Mouse (Mus musculus) hindbrain, embryonic 16.5 days (tissue): ENCODE measurements at regions not wholly inside any gene's neighbourhood (a gene's known extent, or its start where the extent isn't known, plus 50 kb on each side); places are given as distances from the start of the nearest gene placed in this dataset.

Source experiments
- ATAC-seq: fragments of 200-750 bp; cut with Nextera tagmentation; 2 replicates; pipeline ENCODE4 v1.8.0; 2017; ENCODE audit warnings: moderate TSS enrichment, moderate library complexity
- H3K27ac ChIP-seq: fragments of 300-500 bp; sonication (generic); 2 replicates; pipeline ENCODE4 v1.5.1; 2014; ENCODE audit warnings: low read depth, mild to moderate bottlenecking, control low read depth, low read length, moderate library complexity
- H3K27me3 ChIP-seq: fragments of 300-500 bp; sonication (generic); replicated peaks from 2 replicates; pipeline ENCODE4 v1.6.1; 2014; ENCODE audit warnings: low read length; ENCODE audit not compliant: control insufficient read depth, insufficient read depth
- H3K36me3 ChIP-seq: fragments of 300-500 bp; sonication (generic); 2 replicates; pipeline ENCODE4 v1.6.1; 2014; ENCODE audit warnings: mild to moderate bottlenecking, low read length, moderate library complexity, mixed read lengths; ENCODE audit not compliant: control insufficient read depth, insufficient read depth
- H3K4me1 ChIP-seq: fragments of 300-500 bp; sonication (generic); 2 replicates; pipeline ENCODE4 v1.6.1; 2014; ENCODE audit warnings: low read depth, low read length; ENCODE audit not compliant: control insufficient read depth, insufficient read depth
- H3K4me2 ChIP-seq: fragments of 300-500 bp; sonication (generic); 2 replicates; pipeline ENCODE4 v1.6.1; 2014; ENCODE audit warnings: mild to moderate bottlenecking, low read length, control low read depth, moderate library complexity
- H3K4me3 ChIP-seq: fragments of 300-500 bp; sonication (generic); 2 replicates; pipeline ENCODE4 v1.5.1; 2014; ENCODE audit warnings: mild to moderate bottlenecking, low read length, control low read depth, moderate library complexity
- H3K9ac ChIP-seq: fragments of 300-500 bp; sonication (generic); 2 replicates; pipeline ENCODE4 v1.6.1; 2014; ENCODE audit warnings: low read depth, mild to moderate bottlenecking, control low read depth, low read length, moderate library complexity
- H3K9me3 ChIP-seq: fragments of 300-500 bp; sonication (generic); 2 replicates; pipeline ENCODE4 v1.6.1; 2014; ENCODE audit warnings: mild to moderate bottlenecking, low read length, moderate library complexity; ENCODE audit not compliant: control insufficient read depth
- WGBS: fragments of 180-500 bp; shearing (Covaris S2); extraction: QIAGEN DNeasy Blood & Tissue Kit; methylation state at CpG from one replicate; pipeline ENCODE4 v1.1.7; 2014; 5-methylcytosine and 5-hydroxymethylcytosine counted together

DNA sequence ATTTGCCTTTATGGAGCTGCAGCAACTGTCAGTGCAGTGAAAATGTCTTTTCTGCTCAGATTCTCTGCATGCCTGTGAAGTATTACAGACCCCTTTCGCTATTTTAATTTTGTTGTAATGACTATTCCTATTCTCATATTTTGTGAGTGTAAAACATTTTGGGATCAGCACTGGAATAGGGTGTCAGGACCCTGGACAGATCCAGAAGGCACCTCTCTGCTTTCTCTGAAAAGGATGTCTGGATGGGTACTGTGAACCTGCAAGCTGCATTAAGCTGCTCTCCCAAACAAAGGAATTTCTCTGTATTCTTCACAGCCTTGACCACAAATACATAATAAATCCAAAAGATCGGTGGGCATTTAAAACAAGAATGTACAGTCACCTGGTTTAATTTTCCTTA lies 460.8 kb downstream of the Rapgef2 start:
- Histone ChIP-seq H3K27me3 (no peaks in the 10 kb centered on the region), H3K27ac (no peak overlapping the region), H3K4me1 (no peaks in the 10 kb centered on the region), H3K36me3 (no peaks in the 10 kb centered on the region), H3K9ac (no peak overlapping the region), H3K4me3 (no peak overlapping the region), H3K4me2 (no peak overlapping the region), H3K9me3 (no peaks in the 10 kb centered on the region)
- WGBS, result 68% methylated on average over 2 of the region's 2 CpGs
- ATAC-seq, result no peak

DNA sequence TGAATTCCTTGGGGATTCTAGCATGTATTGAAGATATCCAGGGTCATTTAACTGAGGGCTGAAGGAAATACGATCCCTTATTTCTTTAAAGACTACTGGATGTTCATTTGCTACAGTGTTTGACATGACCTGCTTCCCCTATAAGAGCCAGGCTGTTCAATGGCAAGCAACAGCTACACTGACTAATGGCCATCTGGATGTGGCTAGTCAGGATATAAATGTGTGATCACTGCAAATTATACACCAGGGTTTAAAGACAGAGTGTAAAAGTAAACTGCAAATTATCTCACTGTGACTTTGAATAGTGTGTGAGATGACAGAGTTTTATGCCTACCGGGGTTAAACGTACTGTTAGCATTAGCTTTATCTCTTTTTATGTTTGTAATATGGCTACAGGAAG lies 473.9 kb downstream of the Rapgef2 start:
- no peak overlapping the region for H3K4me3 ChIP-seq
- ATAC-seq, result no peak
- 79% methylated on average over 3 of the region's 3 CpGs for WGBS
- no peak overlapping the region for H3K27ac ChIP-seq
- H3K9ac ChIP-seq, result no peak overlapping the region
- H3K36me3 ChIP-seq, result no peaks in the 10 kb centered on the region
- H3K9me3 ChIP-seq, result no peaks in the 10 kb centered on the region
- no peaks in the 10 kb centered on the region for H3K27me3 ChIP-seq
- H3K4me2 ChIP-seq, result no peak overlapping the region
- no peaks in the 10 kb centered on the region for H3K4me1 ChIP-seq

DNA sequence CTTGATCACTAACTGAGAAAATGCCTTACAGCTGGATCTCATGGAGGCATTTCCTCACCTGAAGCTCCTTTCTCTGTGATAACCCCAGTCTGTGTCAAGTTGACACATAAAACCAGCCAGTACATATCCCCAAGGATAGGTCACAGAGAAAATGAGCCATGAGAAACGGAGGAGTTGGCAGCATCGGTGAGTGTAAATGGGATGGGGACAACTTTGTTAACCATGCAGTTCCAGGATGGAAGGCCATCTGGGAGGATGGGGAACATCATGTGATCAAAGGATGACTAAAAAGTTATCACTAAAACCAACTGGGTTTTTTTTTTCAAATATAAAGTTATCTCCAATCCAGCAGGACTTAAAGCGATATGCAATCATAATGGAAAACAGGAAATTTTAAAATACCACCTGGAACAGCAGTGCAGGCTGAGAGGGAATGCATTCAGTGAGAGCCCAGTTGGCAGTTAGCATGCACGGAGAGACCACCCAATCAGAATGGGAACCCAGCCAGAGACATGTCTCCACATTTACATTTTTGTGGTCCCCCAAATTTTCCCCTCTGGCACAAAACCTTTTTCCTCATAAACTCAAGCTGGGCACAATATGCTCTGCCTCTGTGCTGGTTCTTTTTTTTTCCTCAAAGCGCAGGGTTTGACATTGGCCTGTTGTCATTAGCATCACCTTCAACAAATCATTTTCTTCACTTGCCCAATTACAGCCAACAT lies 475.7 kb downstream of the Rapgef2 start:
- no peak for ATAC-seq
- no peaks in the 10 kb centered on the region for H3K27me3 ChIP-seq
- no peaks in the 10 kb centered on the region for H3K36me3 ChIP-seq
- H3K27ac ChIP-seq, result no peak overlapping the region
- no peaks in the 10 kb centered on the region; the same call in 1 of the 2 replicates for H3K9me3 ChIP-seq
- 71% methylated on average over 5 of the region's 5 CpGs for WGBS
- H3K4me2 ChIP-seq, result no peak overlapping the region
- no peaks in the 10 kb centered on the region for H3K4me1 ChIP-seq
- no peak overlapping the region for H3K4me3 ChIP-seq
- H3K9ac ChIP-seq, result no peak overlapping the region

DNA sequence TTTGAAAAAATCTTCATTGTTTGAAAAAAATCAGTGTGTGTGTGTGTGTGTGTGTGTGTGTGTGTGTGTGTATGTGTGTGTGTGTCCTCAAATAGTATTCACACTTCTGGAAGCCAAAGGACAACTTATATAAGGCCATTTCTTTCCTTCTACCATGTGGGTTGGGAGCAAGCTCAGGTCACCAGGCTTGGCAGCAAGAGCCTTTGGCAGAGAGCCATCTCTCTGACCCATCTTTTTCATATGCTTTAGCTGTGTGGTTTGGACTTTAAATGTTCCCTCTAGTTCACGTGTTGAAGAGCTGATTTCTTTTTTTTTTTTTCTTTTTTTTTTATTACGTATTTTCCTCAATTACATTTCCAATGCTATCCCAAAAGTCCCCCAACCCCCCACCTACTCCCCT lies 483.1 kb downstream of the Rapgef2 start:
- no peak overlapping the region for H3K4me3 ChIP-seq
- no peaks in the 10 kb centered on the region; the same call in 1 of the 2 replicates for H3K9me3 ChIP-seq
- no peak overlapping the region for H3K27ac ChIP-seq
- H3K27me3 ChIP-seq, result no peaks in the 10 kb centered on the region
- no peak overlapping the region for H3K9ac ChIP-seq
- H3K4me2 ChIP-seq, result no peak overlapping the region
- no peak for ATAC-seq
- 79% methylated on average over 2 of the region's 2 CpGs for WGBS
- no peaks in the 10 kb centered on the region for H3K4me1 ChIP-seq
- no peaks in the 10 kb centered on the region for H3K36me3 ChIP-seq

DNA sequence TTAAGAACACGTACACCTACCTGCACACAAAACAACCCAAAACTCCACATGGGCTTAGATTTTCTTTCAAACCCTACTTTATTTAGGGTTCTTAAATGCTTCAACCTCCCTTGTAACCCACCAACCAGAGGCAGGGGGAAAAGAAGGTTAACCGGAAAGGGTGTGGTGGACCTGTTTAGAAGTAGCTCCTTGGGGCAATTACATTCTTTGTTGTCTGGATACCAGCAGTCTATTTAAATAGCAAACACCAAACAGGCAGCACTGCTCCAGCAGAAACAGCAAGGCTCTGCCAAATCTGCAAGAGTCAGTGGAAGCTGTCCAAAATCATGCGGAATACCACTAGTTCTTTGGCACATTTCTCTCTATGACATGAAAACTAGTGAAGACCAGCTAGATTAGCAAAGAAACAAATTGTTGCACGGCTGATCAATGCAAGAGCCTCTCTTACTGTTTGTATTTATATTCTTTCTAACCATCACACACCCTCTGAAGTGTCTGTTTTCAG lies 490.3 kb downstream of the Rapgef2 start:
- H3K9ac ChIP-seq, result no peak overlapping the region
- 0 out of 2 replicates have a peak, but pooled peaks cover 3% of the 10 kb centered on the region for H3K9me3 ChIP-seq
- H3K27me3 ChIP-seq, result no peaks in the 10 kb centered on the region
- 84% methylated on average over 4 of the region's 4 CpGs for WGBS
- H3K4me2 ChIP-seq, result no peak overlapping the region
- H3K36me3 ChIP-seq, result no peaks in the 10 kb centered on the region
- H3K4me1 ChIP-seq, result no peaks in the 10 kb centered on the region
- ATAC-seq, result no peak
- H3K27ac ChIP-seq, result no peak overlapping the region
- no peak overlapping the region for H3K4me3 ChIP-seq

DNA sequence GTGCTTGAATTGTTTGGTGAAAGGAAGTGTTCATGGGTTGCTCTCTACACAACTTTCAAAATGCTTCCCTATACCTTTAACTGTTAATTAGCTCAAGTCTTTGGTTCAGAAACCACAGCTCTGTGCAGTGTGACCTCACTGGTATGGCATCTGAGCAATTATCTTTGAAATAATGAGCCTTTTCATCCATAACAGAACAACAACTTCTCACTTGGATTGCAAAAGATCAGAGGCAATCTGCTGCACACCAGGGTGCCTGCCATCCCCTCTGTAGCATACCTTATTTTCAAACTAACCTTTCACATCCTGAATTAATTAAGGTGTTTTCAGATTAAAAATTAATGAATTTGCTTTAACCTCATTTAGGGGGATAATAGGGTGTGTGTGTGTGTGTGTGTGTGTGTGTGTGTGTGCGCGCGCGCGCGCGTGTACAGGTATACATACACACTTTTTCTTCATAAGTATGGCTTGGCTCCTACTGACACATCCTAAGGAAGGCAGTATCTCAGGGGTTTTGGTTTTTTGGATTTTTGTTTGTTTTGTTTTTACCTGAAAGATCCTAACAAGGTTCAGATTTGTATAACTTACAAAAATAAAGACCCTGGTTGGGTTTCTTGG lies 493.8 kb downstream of the Rapgef2 start:
- 69% methylated on average over 7 of the region's 7 CpGs for WGBS
- peak; percentile 85 for ATAC-seq

DNA sequence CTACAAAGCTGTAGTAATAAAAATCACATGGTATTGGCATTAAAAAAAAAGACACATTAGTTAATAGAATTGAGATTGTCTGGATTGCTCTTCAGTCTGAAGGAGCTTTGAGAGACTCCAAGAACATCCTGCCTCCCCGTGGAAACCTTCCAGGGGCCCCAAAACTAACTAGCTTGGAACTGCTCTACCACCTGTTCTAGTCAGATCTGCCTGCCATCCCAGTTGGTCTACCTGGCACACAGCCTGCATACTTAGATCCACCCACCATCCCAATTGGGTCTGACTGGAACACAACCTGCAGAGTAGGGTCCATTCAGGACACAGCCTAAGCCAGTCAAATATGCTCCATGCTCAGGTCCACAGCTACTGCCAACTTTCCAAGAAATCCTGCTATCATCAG lies 503.6 kb downstream of the Rapgef2 start:
- Histone ChIP-seq H3K9me3 (no peaks in the 10 kb centered on the region), H3K9ac (no peak overlapping the region), H3K27ac (no peak overlapping the region), H3K36me3 (no peaks in the 10 kb centered on the region), H3K4me1 (no peaks in the 10 kb centered on the region), H3K27me3 (no peaks in the 10 kb centered on the region), H3K4me2 (no peak overlapping the region), H3K4me3 (no peak overlapping the region)
- ATAC-seq, result no peak
- 85% methylated on average over 1 of the region's 1 CpGs for WGBS

More for the DNA sequence above, 493.8 kb downstream of the Rapgef2 start:
- H3K27me3 ChIP-seq, result no peaks in the 10 kb centered on the region
- H3K36me3 ChIP-seq, result no peaks in the 10 kb centered on the region
- no peak overlapping the region for H3K4me2 ChIP-seq
- H3K9me3 ChIP-seq, result 0 out of 2 replicates have a peak, but pooled peaks cover 3% of the 10 kb centered on the region
- H3K4me1 ChIP-seq, result no peaks in the 10 kb centered on the region
- no peak overlapping the region for H3K4me3 ChIP-seq
- no peak overlapping the region for H3K9ac ChIP-seq
- no peak overlapping the region for H3K27ac ChIP-seq

DNA sequence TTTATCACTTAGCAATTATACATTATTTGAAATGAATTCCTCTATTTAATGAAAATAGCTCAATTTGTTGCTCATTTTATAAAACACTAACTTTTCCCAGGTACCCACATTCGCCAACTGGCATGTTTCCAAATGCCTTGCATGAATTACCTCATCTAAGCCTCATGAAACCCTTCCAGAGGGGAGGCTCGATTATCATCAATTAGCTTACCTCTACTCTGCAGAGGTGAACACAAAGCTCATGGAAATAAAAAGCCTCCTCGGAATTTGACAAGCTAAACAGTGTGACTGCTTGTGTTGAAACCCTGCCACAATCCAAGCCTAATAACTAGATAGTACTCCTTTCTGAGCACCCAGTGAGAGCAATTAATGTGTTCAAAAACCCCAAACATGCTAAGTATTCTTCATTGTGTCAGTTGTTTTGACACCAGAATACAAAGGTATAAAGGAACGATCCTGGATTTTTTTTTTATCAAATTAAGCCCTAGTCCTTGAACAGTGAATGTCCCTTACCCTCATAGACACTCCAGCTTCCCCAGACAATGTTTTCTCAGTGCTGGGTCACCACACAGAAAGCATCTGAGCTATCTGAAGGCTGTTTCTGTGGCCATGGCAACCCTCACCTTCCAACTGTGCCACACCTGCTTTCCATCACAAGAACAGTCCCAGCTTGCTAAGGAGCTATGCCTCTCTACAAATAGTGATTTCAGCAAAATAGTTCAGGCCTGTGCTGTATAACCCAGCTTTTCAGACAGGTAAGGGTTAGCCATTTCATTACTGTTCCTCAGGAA lies 530.4 kb downstream of the Rapgef2 start:
- peaks cover 4% of the 10 kb centered on the region for H3K4me1 ChIP-seq
- no peak overlapping the region for H3K4me2 ChIP-seq
- no peaks in the 10 kb centered on the region for H3K9me3 ChIP-seq
- no peak overlapping the region for H3K9ac ChIP-seq
- no peaks in the 10 kb centered on the region for H3K27me3 ChIP-seq
- H3K36me3 ChIP-seq, result no peaks in the 10 kb centered on the region
- WGBS, result 51% methylated on average over 4 of the region's 4 CpGs
- no peak overlapping the region for H3K4me3 ChIP-seq
- peak; percentile 71 for ATAC-seq
- H3K27ac ChIP-seq, result no peak overlapping the region

DNA sequence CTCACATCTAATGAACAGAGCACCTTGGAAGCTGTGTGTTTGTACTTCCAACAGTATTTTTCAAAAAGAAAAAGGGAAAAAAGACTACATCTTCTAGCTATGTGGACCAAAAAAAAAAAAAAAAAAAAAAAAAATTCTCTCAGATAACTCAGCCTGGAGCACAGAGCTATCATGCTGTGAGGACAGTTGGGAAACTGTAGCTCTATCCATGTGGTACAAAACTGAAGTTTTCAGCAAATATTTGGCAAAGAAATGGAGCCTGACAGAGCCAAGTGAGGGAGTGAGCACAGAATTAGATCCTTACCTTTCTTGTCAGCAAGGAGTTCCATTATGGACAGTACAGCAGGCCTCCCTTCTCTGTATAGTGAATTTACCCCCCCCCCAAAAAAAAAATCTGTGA lies 550.2 kb downstream of the Rapgef2 start:
- no peak overlapping the region for H3K4me2 ChIP-seq
- no peaks in the 10 kb centered on the region for H3K9me3 ChIP-seq
- no peak overlapping the region for H3K4me3 ChIP-seq
- ATAC-seq, result no peak
- H3K4me1 ChIP-seq, result no peaks in the 10 kb centered on the region
- H3K27me3 ChIP-seq, result no peaks in the 10 kb centered on the region
- no peak overlapping the region for H3K27ac ChIP-seq
- H3K36me3 ChIP-seq, result no peaks in the 10 kb centered on the region
- H3K9ac ChIP-seq, result no peak overlapping the region
